Mouse (Mus musculus) liver, postnatal 0 days (tissue): ENCODE results near the gene E130308A19Rik. TPM values are rescaled to one million over a fixed set of nuclear protein-coding genes. Genes with fewer than 3 reads are reported as not detected.
A peak's percentile ranks its signal among the peaks of the same experiment; 100 is the strongest.

Experiments used
- ATAC-seq: fragments of 200-750 bp; cut with Nextera tagmentation; 2 replicates; pipeline ENCODE4 v1.8.0; 2017; ENCODE audit warnings: mild to moderate bottlenecking, moderate library complexity
- DNase-seq: peaks from one replicate; pipeline ENCODE4 v3.0.0-alpha.2; 2016
- H3K27ac ChIP-seq: fragments of 300-500 bp; sonication (generic); 2 replicates; pipeline ENCODE4 v1.5.1; 2014; ENCODE audit warnings: antibody characterized with exemption, moderate library complexity, mild to moderate bottlenecking, low read depth
- H3K27me3 ChIP-seq: fragments of 300-500 bp; sonication (generic); 2 replicates; pipeline ENCODE4 v1.6.1; 2014; ENCODE audit warnings: low read length, control low read depth, mixed read lengths; ENCODE audit not compliant: insufficient read depth
- H3K36me3 ChIP-seq: fragments of 300-500 bp; sonication (generic); replicated peaks from 2 replicates; pipeline ENCODE4 v1.6.1; 2014; ENCODE audit warnings: mild to moderate bottlenecking, control low read depth, low read length, moderate library complexity, mixed read lengths; ENCODE audit not compliant: insufficient read depth
- H3K4me1 ChIP-seq: fragments of 300-500 bp; sonication (generic); 2 replicates; pipeline ENCODE4 v1.6.1; 2014; ENCODE audit warnings: antibody characterized with exemption, mild to moderate bottlenecking, control low read depth; ENCODE audit not compliant: insufficient read depth
- H3K4me2 ChIP-seq: fragments of 300-500 bp; sonication (generic); 2 replicates; pipeline ENCODE4 v1.6.1; 2014; ENCODE audit warnings: low read depth, mild to moderate bottlenecking, low read length, moderate library complexity, mixed read lengths
- H3K4me3 ChIP-seq: fragments of 300-500 bp; sonication (generic); 2 replicates; pipeline ENCODE4 v1.5.1; 2014; ENCODE audit warnings: low read depth, low read length
- H3K9ac ChIP-seq: fragments of 300-500 bp; sonication (generic); replicated peaks from 2 replicates; pipeline ENCODE4 v1.6.1; 2014; ENCODE audit warnings: mild to moderate bottlenecking, moderate library complexity
- H3K9me3 ChIP-seq: fragments of 300-500 bp; sonication (generic); 2 replicates; pipeline ENCODE4 v1.6.1; 2016; ENCODE audit warnings: mild to moderate bottlenecking, control low read depth, low read length, mixed read lengths
- CTCF ChIP-seq: sonication (generic); IDR thresholded peaks from 2 replicates; pipeline ENCODE4 v1.5.1; 2016; ENCODE audit warnings: antibody characterized with exemption, low read depth
- EP300 ChIP-seq: IDR thresholded peaks from 2 replicates; pipeline ENCODE4 v1.6.1; 2016; ENCODE audit warnings: antibody characterized with exemption, low read depth, mild to moderate bottlenecking
- WGBS: fragments of 180-500 bp; shearing (Covaris S2); extraction: QIAGEN DNeasy Blood & Tissue Kit; methylation state at CpG from one replicate; pipeline ENCODE4 v1.1.7; 2014; ENCODE audit not compliant: insufficient replicate concordance; 5-methylcytosine and 5-hydroxymethylcytosine counted together
- polyA plus RNA-seq: library from polyadenylated mRNA; unstranded; fragments of >200 nt; fragmentation: Nextera tagmentation; extraction: Ambion mirVana; gene quantifications from 2 replicates; pipeline ENCODE4 v1.2.1, GENCODE M21; 2015

The E130308A19Rik gene
- polyA plus RNA-seq, 1 experiment from 2014 or later = 5.5 TPM

DNA sequence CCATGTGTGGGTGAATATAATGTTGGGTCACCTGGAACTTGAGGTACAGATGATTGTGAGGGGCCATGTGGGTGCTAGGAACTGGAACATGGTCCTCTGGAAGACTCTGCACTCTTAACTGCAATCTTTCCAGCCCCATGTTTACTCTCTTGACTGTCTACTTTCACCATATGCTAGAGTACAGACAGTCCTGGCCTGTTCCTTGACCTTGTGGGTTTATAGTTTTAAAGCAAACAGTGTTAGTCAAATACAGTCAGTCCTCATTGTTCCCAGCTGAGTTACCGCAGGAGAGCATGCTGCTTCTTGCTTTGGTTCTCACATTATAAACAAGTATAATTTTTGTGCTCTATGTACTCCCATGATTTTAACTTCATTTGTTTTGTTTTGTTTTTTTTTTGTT is 36.2 kb downstream of the E130308A19Rik start:
- DNase-seq (no peak), ATAC-seq (no peak)
- H3K27ac ChIP-seq = no peak overlapping the region
- no peak overlapping the region for H3K4me2 ChIP-seq
- no peaks in the 10 kb centered on the region for H3K27me3 ChIP-seq
- no peak for TF ChIP-seq CTCF
- no peak for TF ChIP-seq EP300
- no peaks in the 10 kb centered on the region for H3K9me3 ChIP-seq
- H3K4me3 ChIP-seq = no peak overlapping the region
- H3K36me3 ChIP-seq = no peaks in the 10 kb centered on the region
- no peak overlapping the region for H3K9ac ChIP-seq
- WGBS = 72% methylated on average over 1 of the region's 1 CpGs
- peaks cover 9% of the 10 kb centered on the region for H3K4me1 ChIP-seq

DNA sequence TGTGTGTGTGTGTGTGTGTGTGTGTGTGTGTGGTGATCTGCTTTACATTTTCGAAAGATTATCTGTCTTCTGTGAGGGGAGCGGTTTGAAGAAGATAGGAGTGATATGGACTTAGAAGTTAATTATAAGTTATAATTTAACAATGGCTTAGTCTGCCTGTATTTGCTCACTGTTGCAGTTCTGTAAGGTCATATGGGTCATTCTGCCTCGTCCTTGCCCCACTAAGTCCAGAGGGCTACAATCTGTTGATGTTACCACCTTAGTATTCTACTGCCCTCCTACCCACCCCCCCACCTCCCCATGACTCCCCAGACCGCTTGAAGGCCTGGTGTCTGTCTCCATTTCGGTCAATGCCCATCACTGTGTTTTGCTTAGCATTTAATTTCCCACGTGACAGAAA is 37.4 kb downstream of the E130308A19Rik start:
- no peak for ATAC-seq
- 54% methylated on average over 6 of the region's 6 CpGs for WGBS
- TF ChIP-seq CTCF = no peak
- no peak for TF ChIP-seq EP300

DNA sequence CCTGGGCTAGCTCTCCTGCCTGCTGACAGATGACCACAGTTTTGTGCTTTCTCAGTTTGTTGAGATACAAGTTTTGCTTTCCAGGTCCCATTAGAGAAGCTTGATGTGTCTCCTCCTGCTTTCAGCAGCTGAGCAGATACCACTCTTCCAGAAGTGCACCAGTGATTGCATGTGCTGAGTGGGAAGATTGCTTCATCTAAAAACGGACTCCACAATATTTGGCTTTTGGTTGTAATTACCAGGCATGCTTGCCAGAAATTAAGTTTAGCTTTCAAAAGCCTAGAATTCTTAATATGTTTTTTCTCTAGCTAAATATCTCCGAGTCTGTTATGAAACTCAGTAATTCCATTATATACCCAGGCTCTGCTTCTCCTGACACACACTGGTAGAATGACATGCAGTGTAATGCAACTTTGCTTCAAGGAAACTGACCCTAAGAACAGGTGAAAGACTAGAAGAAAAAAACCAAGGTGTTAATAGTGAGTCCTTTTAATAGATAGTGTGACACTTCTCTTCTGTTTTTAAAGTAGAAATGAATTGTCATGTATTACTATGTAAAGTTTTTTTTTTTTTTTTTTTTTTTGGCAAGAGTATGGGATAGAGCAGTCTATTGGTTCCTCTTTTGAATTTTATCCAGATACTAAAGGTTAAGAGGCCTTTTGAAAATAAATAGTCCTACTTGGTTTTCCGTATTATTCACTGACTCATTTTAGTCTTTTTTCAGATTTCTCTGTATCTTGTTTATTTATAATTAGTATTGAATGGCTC is 40.7 kb downstream of the E130308A19Rik start:
- Histone ChIP-seq H3K9me3 (no peaks in the 10 kb centered on the region), H3K27ac (0 out of 2 replicates have a peak overlapping the region, but pooled peaks have one; percentile 24), H3K27me3 (no peaks in the 10 kb centered on the region), H3K4me2 (no peak overlapping the region), H3K4me1 (peaks cover 15% of the 10 kb centered on the region), H3K9ac (no peak overlapping the region), H3K4me3 (no peak overlapping the region), H3K36me3 (no peaks in the 10 kb centered on the region)
- DNase-seq (no peak), ATAC-seq (no peak)
- 57% methylated on average over 3 of the region's 3 CpGs for WGBS
- TF ChIP-seq EP300 (no peak), CTCF (no peak)

More for the DNA sequence above, 37.4 kb downstream of the E130308A19Rik start:
- peak overlapping the region; percentile 16; the same call in 1 of the 2 replicates for H3K27ac ChIP-seq
- H3K9me3 ChIP-seq = no peaks in the 10 kb centered on the region
- H3K9ac ChIP-seq = no peak overlapping the region
- DNase-seq = no peak
- peak overlapping the region; percentile 18; the same call in 1 of the 2 replicates for H3K4me2 ChIP-seq
- H3K4me1 ChIP-seq = peaks cover 15% of the 10 kb centered on the region
- H3K4me3 ChIP-seq = no peak overlapping the region
- no peaks in the 10 kb centered on the region for H3K27me3 ChIP-seq
- H3K36me3 ChIP-seq = no peaks in the 10 kb centered on the region

DNA sequence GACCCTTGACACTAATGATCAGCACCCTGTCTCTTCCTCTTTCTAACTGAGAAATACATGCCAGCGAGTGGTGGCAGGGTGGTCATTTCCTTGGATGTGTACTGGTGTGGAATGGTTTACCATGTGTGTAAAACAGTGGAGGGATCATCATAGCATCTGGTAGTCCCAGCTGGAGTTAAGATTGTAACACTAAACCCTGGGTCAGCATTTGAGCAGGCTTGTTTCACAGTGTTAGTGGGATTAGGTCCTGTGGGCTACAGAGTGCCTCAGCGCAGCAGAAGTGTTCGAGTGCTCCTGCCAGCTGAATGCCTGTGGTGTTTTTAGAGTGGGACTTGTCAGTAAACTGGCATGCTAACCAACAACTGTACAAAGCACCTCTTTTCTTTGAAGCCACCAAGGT is 42.0 kb downstream of the E130308A19Rik start:
- no peak for ATAC-seq
- Histone ChIP-seq H3K36me3 (no peaks in the 10 kb centered on the region), H3K27ac (no peak overlapping the region), H3K4me2 (no peak overlapping the region), H3K9me3 (no peaks in the 10 kb centered on the region), H3K27me3 (no peaks in the 10 kb centered on the region), H3K4me3 (no peak overlapping the region), H3K9ac (no peak overlapping the region), H3K4me1 (peaks cover 15% of the 10 kb centered on the region)
- no peak for TF ChIP-seq CTCF
- no peak for TF ChIP-seq EP300
- DNase-seq = no peak
- WGBS = 73% methylated on average over 3 of the region's 3 CpGs

DNA sequence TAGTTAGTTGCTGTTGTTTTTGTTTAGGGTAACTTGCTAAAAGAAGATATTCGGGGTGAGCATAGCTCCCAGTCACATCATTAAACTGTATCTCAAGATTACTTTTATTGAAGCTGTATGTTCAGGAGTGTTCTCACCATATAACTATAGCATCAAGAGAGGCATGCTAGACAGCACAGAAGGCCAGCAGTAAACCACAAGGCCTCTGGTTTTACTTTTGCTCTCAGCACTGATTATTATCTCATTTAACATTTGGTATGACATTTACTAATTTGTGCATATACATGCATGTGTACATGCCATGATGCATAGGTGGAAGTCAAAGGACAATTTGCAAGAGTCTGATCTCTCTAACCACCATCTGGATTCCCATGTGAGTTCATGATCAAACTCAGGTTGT is 43.1 kb downstream of the E130308A19Rik start:
- DNase-seq = no peak
- H3K27me3 ChIP-seq = no peaks in the 10 kb centered on the region
- H3K27ac ChIP-seq = no peak overlapping the region
- H3K4me1 ChIP-seq = peaks cover 23% of the 10 kb centered on the region
- TF ChIP-seq EP300 (no peak), CTCF (no peak)
- no peak overlapping the region for H3K4me2 ChIP-seq
- no peaks in the 10 kb centered on the region for H3K36me3 ChIP-seq
- no peak for ATAC-seq
- 90% methylated on average over 1 of the region's 1 CpGs for WGBS
- H3K4me3 ChIP-seq = no peak overlapping the region
- no peak overlapping the region for H3K9ac ChIP-seq
- H3K9me3 ChIP-seq = no peaks in the 10 kb centered on the region

DNA sequence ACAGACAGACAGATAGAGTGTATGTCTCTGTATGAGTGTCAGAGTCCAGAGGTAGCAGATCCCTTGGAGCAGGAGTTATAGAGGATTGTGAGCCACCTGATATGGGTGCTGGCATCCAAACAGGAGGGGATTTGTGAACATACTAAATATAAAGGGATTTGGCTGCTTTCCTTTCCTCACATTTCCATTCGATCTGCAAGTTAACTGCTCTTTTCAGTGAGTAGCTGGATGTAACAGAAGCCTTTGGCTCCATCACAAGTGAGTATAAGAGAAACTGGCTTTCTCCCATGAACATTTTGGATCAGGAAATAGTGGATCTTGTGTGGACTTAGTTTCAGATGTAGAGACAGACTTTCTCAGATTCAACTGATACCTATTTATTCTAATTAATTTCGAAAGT is 44.0 kb downstream of the E130308A19Rik start:
- no peak for DNase-seq
- no peaks in the 10 kb centered on the region for H3K9me3 ChIP-seq
- H3K4me3 ChIP-seq = no peak overlapping the region
- WGBS = 67% methylated on average over 2 of the region's 2 CpGs
- no peaks in the 10 kb centered on the region for H3K36me3 ChIP-seq
- H3K9ac ChIP-seq = no peak overlapping the region
- H3K4me2 ChIP-seq = no peak overlapping the region
- H3K27me3 ChIP-seq = no peaks in the 10 kb centered on the region
- no peak for ATAC-seq
- no peak for TF ChIP-seq CTCF
- no peak for TF ChIP-seq EP300
- H3K27ac ChIP-seq = no peak overlapping the region
- peaks cover 26% of the 10 kb centered on the region for H3K4me1 ChIP-seq
